Mouse (Mus musculus) frontal cortex, adult 2 months (tissue): ENCODE results near the gene Aldh1a2. TPM values are rescaled to one million over a fixed set of nuclear protein-coding genes. Genes with fewer than 3 reads are reported as not detected.

ENCODE experiments used
- polyA plus RNA-seq: library from polyadenylated mRNA; depleted of rRNA; stranded (reverse); fragments of >200 nt; gene quantifications from 2 replicates; pipeline ENCODE4 v1.2.3, GENCODE M21; 2012; rRNA removed

Aldh1a2 gene
- polyA plus RNA-seq, 1 experiment = 15.5 TPM

Other genes with a start within 250 kb of the Aldh1a2 start
- 1.7 and 1.9 TPM in 2 replicates for gene Aqp9, start 47.1 kb upstream of the Aldh1a2 start, polyA plus RNA-seq